Mouse (Mus musculus) kidney, postnatal 36 days (tissue): ENCODE measurements around the gene Tph2.
"Not testable (repeated sequence)": the region's sequence is repeated elsewhere in the genome, so short reads cannot be mapped to it uniquely, and the experiment has no call there.

ENCODE experiments used
- DNase-seq, 2 experiments: peaks; one replicate each; pipeline ENCODE4 v3.0.0; 2021 to 2022; ENCODE audit warnings: mixed read lengths in 2 of 2

Gene Tph2

DNA sequence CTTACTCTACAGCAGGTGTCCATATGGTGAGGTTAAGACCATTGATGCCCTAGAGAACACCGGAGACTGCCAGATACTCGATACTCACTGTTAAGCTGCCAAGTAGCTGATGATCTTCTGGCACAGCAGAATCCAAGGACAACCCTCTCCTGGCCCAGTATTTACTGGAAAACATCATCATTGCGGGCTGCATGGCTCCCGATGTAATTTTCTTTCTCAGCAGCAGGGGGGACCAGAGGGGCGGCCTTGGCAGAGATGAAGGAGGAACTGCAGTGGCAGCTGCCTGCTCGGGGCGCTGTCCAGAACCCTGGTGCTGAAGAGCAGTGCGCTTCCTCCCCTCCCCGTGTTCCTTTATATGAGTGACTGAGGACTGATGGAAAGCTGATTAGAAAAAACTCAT, at the start of gene Tph2:
Tph2 (minus strand) TSS at position 326 of the 400 bp plus-strand sequence.
- peak; percentile 47 to 83 for DNase-seq

DNA sequence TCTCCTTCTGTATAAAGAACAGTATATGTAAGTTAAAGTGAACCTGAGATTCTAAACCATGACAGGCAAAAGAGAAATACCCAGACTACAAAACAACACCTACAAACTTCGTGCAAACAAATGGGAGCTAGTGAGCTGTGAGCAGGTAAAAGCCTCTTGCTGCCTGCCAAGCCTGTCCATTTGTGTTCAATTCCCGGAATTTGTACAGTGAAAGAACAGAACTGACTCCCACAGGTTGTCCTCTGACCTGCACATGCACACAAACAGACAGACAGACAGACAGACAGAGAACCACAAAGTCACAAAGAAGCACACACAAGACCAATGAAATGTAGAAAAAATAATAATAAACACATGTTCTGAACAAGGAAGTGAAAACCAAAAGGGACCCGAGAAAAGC, 49.0 kb upstream of the Tph2 start:
- no peak for DNase-seq

DNA sequence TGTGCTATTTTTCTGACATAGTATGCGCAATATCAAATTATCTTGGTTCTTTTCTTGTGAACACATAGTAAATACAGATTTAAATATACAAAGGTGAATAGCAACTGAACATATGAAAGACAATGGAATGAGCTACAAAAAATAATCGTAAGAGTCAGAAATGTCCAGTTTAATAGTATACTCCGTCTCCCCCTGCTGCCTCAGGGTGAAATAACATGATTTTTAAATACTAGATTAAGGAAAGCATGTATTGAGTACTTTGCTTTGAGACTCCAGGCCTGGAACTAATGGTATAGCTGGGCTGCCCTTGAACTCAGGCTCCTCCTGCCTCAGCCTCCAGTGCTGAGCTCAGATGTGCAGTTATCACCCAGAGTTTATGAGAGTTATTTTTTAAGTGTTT, 47.7 kb upstream of the Tph2 start:
- DNase-seq, result no peak

DNA sequence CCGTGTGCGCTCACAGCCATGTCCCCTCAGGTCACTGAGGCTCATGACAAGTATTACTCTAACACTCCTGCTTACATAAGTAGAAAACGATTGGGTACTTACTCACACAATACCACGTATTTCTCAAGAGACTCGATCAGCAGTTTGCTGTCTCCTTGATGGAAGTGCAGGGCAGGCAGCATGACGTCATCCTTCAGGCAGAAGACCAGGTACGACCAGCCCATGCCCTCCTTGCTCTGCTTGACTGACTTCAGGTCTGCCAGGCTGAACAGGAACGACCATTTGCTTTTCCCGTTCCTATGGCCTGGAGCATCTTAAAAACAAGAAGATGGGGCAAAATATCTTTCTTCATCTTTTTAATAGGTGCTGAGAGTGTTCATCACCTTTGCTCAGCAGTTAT, 44.2 kb upstream of the Tph2 start:
- DNase-seq, result no peak

DNA sequence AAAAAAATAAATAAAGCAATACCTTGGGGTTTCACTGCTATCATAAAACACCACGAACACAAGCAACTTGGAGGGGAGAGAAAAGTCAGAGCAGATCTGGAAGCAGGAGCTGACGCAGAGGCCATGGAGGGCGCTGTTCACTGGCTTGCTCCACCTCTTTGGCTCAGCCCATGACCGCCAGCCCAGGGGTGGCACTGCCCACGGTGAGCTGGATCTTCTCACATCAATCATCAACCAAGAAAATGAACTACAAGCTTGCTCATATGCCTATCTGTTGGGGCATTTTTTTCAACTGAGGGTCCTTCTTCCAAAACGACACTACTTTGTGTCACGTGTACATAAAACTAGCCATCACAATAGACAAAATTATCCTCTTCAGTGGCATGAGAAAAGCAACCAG, 41.8 kb upstream of the Tph2 start:
- peak; percentile 47 to 72 for DNase-seq

DNA sequence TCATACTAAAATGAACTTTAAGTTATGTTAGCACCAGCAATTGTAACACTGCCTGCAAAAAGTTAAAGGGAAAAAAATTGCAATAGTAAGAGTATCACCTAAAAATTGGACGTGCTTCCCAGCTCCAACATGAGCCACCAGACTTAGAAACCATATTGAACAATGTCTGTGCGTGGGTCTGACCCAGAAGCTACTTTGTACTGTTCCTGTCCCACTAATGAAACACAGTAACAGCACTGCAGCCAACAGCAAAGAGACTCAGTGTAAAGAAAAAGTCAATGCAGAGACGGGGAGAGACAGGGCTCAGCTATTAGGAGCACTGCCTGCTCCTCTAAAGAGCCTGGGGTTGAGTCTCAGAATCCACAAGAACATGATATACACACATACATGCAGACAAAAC, 39.0 kb upstream of the Tph2 start:
- no peak for DNase-seq

DNA sequence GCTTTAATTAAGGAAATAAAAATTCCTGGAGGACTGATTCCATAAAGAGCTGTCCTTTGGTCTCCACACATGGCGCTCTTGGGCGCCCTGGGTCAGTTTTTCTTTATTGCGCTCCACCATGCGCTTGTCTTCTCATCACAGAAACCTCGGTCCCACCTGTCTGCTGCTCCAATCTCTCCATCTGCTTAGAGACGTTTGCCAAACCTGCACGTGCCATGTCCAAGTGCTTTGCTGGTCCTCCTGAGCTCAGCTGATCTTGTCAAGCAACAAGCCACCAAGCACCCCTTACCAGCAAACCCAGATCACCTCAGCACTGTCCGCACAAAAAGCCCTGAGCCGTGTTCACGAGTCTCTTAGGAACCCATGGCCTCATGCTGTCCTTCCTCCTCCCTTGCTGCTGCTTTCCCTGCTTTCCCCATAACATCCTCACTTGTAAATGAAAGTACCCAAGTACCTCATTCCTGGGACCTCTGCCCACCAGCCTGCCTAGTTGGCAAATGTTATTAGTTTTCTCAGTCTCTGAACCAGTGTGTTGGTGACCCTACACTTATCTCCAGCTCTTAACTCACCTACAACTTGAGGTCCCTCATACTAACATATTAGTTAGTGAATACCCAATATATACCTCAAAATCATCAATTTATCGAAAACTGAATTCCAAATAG, 28.2 kb upstream of the Tph2 start:
- DNase-seq, result no peak

DNA sequence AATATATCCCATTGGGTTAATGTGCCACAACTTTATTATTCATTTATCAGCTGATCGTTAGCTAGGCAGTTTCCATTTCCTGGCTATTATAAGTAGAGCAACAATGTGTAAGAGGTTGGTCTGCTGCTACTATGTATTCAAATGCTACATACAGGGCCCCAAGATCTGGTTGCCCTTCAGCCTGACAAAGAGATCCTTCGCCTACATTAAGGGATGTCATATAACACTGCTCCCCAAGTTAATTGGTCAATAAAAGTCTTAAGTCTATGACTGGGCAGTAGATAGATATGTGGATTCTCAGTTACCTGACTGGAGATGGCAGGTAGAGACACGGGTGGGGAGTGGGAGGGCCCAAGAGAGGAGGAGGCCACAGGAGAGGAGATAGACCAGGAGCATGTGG, 21.0 kb upstream of the Tph2 start:
- no peak for DNase-seq

DNA sequence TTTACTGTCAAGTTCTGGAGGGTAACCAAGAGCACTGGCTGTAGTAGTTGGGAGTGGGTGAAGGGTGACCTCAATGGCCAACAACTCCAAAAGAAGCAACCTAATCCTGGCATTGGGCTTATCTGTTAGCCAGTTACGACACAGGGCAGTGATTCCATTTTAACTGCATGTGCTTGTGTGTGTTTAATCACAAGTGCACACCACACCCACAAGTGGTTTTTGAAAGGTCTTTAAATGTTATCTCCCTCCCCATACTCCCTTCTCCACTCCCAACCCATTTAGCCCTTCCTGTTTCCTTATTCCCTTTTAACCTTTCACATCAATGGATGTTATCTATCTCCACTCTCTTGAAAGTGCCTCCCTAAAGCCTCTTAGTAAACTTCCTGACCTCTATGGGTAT, 20.5 kb upstream of the Tph2 start:
- DNase-seq, result no peak

DNA sequence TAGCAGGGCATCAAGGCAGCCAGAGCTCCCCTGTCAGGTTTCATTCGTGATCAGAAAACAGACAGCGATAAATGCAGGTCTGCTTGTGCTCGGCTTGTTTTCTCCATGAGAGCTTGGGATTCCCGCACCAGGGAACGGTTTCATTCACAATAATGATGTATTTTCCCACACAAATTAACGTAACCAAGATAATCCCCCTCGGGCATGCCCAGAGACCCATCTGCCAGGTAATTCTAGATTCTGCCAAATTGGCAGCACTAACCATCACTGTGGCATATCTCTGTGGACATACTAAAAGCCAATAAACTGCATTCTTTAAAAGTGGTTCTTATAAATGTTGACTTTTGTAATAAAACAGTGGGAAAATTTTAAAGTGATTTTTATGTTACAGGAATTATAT, 6.4 kb upstream of the Tph2 start:
- no peak for DNase-seq

DNA sequence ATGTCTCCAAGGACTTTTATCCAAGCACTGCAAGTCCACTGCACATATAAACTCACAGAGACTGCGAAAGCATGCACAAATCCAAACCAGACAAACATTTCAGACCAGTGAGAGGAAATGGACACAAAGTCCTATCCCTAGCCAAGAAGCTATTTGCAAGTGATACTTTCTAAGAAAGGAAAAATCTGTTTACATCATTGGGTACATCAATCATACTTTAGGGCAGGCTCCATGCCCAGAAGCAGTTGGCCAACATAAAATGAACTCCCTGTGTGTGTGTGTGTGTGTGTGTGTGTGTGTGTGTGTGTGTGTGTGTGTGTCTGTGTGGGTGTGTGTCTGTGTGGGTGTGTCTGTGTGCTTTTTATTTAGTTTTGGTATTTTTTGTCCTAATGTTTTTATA, 2.6 kb upstream of the Tph2 start:
- DNase-seq, result no peak

DNA sequence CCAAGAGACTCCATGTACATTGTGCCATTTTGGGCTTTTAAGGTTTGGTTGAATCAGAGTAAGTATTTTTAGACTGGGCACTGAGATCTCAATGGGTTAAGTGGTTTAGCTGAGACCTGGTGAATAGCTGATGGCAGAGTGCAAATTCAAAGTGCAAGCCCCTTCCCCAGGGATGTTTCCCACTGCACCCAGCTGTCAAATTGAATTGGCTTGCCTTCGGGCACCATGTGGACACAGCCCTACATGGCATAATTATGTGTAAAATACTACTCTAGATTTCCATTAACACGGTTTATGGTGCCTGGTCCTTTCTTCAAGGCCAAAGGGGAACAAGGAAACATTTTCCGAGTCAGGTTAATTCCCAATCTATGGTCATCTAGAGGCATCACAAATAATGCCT, 3.8 kb downstream of the Tph2 start:
- DNase-seq, result no peak

DNA sequence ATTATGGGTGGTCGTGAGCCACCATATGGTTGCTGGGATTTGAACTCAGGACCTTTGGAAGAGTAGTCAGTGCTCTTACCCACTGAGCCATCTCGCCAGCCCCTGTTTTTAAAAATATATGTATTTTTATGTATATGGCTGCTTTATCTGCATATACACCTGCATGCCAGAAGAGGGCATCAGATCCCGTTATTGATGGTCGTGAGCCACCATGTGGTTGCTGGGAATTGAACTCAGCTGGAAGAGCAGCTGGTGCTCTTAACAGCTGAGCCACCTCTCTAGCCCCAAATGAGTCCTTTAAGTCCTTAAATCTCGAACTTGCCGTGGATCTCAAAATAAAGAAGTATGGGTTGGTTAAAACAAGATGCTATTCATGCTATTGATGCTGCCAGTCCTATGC, 6.8 kb downstream of the Tph2 start:
- not testable (repeated sequence) for DNase-seq

DNA sequence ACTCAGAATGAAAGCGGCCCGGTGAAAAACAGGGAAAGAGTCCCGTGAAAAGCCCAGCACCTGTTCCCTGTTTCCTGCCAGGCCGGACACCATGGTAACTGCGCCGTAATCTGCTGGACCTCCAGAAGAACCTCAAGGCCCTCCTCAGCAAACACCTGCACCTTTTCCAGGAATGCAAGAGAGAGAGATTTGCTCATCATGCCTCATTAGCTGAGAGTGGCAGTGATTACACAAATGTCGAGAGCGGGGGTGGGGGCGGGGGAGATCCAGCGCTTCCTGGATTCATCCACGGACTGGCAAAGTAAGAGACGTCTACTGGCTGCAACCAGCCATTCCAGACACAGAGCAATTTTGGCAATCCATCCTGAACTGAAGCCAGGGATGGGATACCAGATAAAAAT, 9.2 kb downstream of the Tph2 start:
- no peak for DNase-seq

DNA sequence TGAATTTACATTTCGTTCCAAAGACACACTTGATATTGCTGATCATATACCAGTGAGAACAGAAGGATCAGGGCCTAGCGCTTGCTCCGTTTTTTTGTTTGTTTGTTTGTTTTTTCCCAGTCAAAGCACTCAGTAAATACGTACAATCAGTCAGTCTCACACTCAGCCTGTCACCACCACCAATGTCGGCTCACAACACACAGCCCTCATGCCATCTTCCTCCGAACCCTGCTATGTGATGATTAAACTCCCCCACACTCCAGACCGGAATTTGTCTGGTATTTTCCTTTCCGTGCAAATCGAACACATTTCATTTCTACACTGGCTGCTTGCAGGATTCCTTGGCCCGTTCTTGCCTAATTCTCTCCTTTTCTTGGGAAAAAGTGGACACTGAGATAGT, 11.5 kb downstream of the Tph2 start:
- DNase-seq, result no peak

DNA sequence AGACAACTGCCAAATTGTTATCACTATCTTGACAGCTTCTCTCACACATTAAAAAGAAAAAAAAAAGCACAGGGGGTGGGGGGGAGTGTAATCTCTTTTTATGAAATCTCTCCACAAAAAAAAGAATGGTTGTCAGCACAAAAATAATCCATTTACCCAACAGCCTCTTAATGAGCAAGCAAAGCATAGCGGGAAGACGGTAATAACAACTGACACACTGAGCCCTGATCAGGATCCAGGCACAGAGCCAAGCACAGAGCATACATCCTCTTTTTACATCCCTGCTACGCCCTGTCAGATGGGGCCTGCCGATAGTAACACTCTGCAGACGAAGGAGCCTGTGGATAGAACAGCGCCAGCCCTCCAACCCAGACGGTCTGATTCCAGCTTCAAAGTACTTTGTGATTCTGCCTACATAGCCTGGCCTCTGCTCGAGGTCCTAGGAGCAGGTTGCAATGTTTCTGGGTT, 13.4 kb downstream of the Tph2 start:
- peak in 1 of 2 experiments; percentile 1 for DNase-seq

DNA sequence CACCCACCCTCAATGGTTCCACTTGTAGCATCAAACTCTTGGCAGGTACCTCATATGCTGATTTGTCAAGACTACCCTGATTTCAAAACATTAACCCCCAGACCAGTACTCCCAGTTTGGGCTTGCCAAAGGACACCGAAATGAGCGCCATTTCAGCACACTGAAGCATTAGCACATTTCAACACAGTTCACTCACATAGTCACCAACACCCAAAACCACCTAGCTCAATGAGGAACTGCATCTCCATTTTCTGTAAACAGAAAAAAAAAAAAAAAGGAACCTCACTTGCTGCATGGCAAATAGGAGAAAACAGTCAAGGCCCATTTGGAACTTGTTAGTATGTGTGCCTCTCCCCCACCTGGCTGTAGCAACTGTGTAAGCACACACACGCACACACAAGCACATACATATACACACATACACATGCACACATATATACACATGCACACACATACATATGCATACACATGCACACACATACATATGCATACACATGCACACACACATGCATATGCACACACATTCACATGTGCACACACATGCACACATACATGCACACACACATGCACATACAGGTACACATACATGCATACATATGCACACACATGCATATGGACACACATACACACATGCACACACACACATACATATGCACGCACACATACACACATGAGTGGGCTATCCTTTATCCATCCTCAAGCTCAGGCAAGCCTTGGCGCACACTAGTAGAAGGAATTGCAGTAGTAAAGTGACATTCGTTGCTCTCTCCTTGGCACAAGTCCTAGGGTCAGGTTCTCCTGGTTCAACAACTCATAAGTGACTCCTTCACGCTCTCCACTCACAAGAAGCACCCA, 14.1 kb downstream of the Tph2 start:
- DNase-seq, result no peak

DNA sequence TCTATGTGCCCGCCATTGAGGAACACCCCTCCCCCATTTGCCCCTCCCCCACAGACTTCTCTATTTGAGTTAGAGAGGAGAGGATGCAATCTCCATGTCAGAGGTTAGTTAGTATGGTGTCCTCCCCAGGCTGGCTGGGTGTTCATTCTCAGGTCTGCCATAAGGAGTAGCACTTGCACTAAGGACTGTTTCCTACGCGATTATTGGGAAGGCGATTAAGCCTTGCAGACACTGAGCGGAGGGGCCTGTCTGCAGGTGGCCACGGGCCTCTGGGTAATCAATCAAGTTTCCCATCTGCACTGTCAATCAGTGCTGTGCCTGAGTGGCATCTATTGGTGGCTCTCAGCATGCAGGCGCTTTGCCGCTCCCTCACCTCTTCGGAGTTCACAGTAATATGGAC, 15.4 kb downstream of the Tph2 start:
- DNase-seq, result no peak

DNA sequence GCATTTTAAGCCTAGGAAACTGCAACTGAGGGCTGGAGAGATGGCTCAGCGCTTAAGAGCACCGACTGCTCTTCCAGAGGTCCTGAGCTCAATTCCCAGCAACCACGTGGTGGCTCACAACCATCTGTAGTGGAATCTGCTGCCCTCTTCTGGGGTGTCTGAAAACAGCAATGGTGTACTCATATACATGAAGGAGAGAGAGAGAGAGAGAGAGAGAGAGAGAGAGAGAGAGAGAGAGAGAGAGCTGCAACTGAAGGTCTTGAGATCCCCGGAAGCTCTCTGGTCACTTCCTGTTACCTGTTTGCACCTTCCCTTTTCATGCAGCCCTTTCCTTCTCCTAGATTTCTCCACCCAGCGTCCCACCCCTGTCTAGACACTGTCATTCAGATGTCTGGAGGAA, 24.5 kb downstream of the Tph2 start:
- peak in 1 of 2 experiments; percentile 5 for DNase-seq

DNA sequence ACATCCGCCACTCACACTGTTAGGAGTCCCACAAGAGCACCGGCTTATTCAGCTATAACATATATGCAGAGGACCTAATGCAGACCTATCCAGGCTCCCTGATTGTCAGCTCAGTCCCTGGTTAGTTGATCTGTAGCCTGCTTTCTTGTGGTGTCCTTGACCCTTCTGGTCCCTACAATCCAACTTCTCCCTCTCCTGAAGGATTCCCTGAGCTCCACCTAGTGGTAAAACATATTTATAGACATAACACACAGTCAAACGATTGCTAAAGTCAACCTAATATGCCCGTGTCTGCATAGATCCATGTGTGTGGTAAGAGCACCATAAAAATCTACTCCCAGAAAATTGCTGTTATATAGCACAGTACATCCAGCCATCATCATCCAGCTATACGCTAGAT, 37.5 kb downstream of the Tph2 start:
- DNase-seq, result no peak

DNA sequence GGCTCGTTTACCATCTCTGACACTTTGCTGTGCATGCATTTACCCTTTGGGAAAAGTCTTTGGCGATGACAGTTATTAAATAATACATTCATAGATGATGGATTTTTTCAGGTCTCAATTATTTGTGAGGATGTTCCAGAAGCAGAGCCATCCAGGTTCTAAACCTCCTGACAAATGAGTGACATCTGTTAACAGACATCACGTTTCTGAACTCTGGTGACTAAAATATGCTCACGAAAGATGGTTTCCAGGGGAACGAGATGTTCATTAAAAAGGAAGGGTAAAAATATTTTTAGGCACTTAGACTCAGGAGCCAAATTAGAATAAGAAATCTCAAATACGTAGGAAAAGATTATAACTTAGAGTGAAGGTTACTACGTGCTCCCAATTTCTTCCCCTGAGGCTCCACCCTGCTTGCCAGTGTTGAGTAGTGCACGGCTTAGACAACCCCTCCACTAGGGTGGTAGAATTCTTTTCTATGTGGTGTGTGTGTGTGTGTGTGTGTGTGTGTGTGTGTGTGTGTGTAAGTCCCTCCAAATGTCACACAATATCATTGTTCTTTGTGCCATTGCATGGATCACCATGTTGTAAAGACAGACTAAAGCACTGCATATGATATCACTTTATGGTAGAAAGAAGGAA, 38.4 kb downstream of the Tph2 start:
- no peak for DNase-seq

DNA sequence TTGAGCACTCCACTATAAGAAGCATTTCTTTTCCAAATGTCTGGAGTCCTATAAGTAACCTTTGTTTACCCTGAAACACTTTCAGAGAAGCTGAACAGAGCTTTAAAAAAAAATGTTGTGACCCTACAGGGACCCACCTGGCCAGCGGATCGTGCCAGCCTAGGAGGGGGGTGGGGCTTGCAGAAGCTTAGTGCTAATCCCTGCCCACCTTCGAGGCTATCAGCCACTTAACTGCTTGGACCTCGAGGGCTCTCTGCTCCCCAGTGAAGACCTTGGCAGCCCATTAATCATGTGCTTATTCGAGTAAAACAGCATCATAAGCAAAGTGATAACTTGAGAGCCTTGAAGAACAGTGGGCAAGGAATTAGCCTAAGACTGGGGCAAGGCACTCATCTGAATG, 40.3 kb downstream of the Tph2 start:
- DNase-seq, result no peak

DNA sequence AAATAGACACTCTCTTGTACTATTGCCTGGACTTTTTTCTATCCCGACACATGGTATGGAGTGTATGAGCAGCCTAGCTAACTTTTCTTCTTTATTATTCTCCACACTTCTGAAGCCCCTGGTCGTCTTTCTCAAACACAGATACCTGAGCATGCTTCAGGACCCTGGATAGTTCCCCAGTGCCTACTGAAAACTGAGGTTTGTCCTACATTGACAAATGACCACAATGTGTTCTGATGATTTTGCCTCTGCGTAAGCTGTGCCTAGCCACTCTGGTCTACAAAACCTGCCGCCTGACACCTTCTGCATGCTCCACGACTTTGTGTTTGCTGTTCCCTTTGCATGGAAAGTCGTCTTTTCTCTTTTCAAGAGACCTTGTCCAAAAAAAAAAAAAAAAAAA, 41.2 kb downstream of the Tph2 start:
- peak in 1 of 2 experiments; percentile 49 for DNase-seq

DNA sequence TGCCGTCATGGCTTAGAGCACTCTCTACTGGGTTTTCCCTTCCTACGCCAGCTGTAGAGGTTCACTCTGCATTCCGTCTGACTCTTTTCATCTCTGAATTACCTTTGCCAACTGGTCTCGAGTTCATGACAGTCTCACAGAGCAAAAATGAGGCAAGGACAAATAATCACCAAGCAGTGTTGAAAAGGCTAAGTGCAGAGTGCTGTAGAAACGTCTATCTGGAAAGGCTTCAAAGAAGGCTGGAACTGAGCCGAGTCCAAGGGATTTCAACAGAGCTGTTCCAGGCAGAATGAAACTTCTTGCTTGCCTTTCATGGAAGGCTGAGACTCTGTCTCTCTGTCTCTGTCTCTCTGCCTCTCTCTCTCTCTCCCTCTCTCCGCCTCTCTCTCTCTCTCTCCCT, 47.8 kb downstream of the Tph2 start:
- DNase-seq, result no peak
